Mouse (Mus musculus) embryonic facial prominence, embryonic 14.5 days (tissue): ENCODE data around the gene Fam110a. TPM values are rescaled to one million over a fixed set of nuclear protein-coding genes. Genes with fewer than 3 reads are reported as not detected.

Experiments
- ATAC-seq: fragments of 200-750 bp; cut with Nextera tagmentation; 2 replicates; pipeline ENCODE4 v1.8.0; 2017; ENCODE audit warnings: low read depth, moderate number of reproducible peaks, moderate TSS enrichment
- DNase-seq: peaks from one replicate; pipeline ENCODE4 v3.0.0-alpha.2; 2015; ENCODE audit warnings: low spot score
- H3K27ac ChIP-seq: fragments of 300-500 bp; sonication (generic); replicated peaks from 2 replicates; pipeline ENCODE4 v1.5.1; 2014; ENCODE audit warnings: low read depth, mild to moderate bottlenecking, low read length, moderate library complexity
- H3K27me3 ChIP-seq: fragments of 300-500 bp; sonication (generic); replicated peaks from 2 replicates; pipeline ENCODE4 v1.6.1; 2014; ENCODE audit warnings: low read length; ENCODE audit not compliant: control insufficient read depth, insufficient read depth
- H3K36me3 ChIP-seq: fragments of 300-500 bp; sonication (generic); 2 replicates; pipeline ENCODE4 v1.6.1; 2014; ENCODE audit warnings: low read length, mixed read lengths; ENCODE audit not compliant: control insufficient read depth, insufficient read depth
- H3K4me1 ChIP-seq: fragments of 300-500 bp; sonication (generic); 2 replicates; pipeline ENCODE4 v1.6.1; 2014; ENCODE audit warnings: antibody characterized with exemption, low read length; ENCODE audit not compliant: control insufficient read depth, insufficient read depth
- H3K4me2 ChIP-seq: fragments of 300-500 bp; sonication (generic); 2 replicates; pipeline ENCODE4 v1.6.1; 2014; ENCODE audit warnings: low read depth, mild to moderate bottlenecking, low read length, moderate library complexity, mixed read lengths
- H3K4me3 ChIP-seq: fragments of 300-500 bp; sonication (generic); 2 replicates; pipeline ENCODE4 v1.5.1; 2014; ENCODE audit warnings: low read depth, mild to moderate bottlenecking, low read length
- H3K9ac ChIP-seq: fragments of 300-500 bp; sonication (generic); 2 replicates; pipeline ENCODE4 v1.6.1; 2014; ENCODE audit warnings: low read depth, mild to moderate bottlenecking, low read length, moderate library complexity, mixed read lengths
- H3K9me3 ChIP-seq: fragments of 300-500 bp; sonication (generic); 2 replicates; pipeline ENCODE4 v1.6.1; 2016; ENCODE audit warnings: low read length; ENCODE audit not compliant: control insufficient read depth
- WGBS: fragments of 180-500 bp; shearing (Covaris S2); extraction: QIAGEN DNeasy Blood & Tissue Kit; methylation state at CpG from one replicate; pipeline ENCODE4 v1.1.7; 2014; 5-methylcytosine and 5-hydroxymethylcytosine counted together
- polyA plus RNA-seq: library from polyadenylated mRNA; unstranded; fragments of >200 nt; fragmentation: Nextera tagmentation; extraction: Ambion mirVana; gene quantifications from 2 replicates; pipeline ENCODE4 v1.2.1, GENCODE M21; 2014

The Fam110a gene
- polyA plus RNA-seq, 1 experiment from 2014 or later: 18.8 TPM

DNA sequence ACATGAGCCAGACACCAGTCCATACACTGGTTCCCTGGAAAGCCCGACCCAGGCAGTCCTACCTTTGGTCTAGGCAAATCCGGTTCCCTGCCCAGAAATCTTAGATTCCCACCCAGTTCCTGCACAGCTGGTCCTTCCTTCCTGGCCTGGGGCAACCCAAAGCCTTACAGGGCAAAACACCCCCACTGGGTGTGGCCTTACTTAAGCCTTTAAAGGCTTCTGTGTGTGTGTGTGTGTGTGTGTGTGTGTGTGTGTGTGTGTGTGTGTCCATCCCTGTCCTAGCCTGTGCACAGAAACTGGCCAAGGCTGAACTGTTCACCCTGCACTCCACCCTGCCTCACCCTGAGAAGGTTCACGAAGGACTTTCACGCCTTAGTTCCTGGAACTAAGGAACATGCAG, 32.2 kb upstream of the Fam110a start:
- no peaks in the 10 kb centered on the region for H3K9me3 ChIP-seq
- H3K4me3 ChIP-seq: no peak overlapping the region
- no peaks in the 10 kb centered on the region for H3K27me3 ChIP-seq
- DNase-seq (no peak), ATAC-seq (0 out of 2 replicates have a peak, but pooled peaks have one; percentile 39)
- no peaks in the 10 kb centered on the region for H3K36me3 ChIP-seq
- WGBS: 70% methylated on average over 4 of the region's 4 CpGs
- H3K4me1 ChIP-seq: no peaks in the 10 kb centered on the region
- no peak overlapping the region for H3K4me2 ChIP-seq
- no peak overlapping the region for H3K27ac ChIP-seq
- H3K9ac ChIP-seq: no peak overlapping the region

DNA sequence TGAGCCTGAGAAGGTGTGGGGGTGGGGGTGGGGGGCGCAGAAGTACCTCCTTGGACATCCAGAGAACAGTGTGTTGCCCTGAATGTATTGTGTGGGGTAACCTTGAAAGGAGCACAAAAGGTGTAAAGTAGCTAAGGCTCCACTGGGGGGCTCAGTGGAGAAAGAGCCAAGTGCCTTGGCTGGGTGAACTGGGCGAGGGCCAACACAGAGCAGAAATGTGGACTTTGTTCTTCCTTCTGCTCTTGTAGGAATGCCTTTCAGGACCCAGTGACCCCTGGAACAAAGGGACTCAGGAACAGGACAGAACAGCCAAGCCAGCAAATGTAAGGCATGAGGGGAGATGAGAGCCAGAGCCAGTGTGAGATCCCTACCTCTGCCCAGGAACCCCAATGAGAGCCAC, 31.7 kb upstream of the Fam110a start:
- ATAC-seq: no peak; the same call in 1 of the 2 replicates
- no peak for DNase-seq

DNA sequence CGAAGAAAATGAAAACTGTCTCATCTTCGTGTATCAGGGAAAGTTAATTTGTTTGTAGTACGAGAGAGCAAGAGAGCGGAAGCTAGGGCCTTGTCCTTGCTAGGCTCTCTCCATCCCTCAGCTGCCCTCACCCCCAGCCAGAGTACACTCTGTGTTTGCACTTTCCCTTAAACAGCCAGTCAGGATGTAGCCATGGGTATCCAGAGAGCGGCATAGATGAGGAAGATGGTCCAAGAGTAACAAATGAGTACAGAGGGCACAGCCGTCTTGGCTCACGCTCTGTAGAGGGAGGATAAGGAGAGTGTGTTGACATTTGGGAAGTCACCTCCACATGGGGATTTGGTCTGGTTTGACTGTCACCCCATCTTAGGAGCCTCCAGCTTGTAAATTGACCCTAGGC, 30.6 kb upstream of the Fam110a start:
- H3K9ac ChIP-seq: no peak overlapping the region
- no peak overlapping the region for H3K27ac ChIP-seq
- no peaks in the 10 kb centered on the region for H3K27me3 ChIP-seq
- DNase-seq (no peak), ATAC-seq (no peak)
- H3K4me3 ChIP-seq: no peak overlapping the region
- H3K9me3 ChIP-seq: no peaks in the 10 kb centered on the region
- no peaks in the 10 kb centered on the region for H3K36me3 ChIP-seq
- no peak overlapping the region for H3K4me2 ChIP-seq
- no peaks in the 10 kb centered on the region for H3K4me1 ChIP-seq
- 84% methylated on average over 7 of the region's 7 CpGs for WGBS

More for the DNA sequence above, 31.7 kb upstream of the Fam110a start:
- H3K4me3 ChIP-seq: no peak overlapping the region
- no peaks in the 10 kb centered on the region for H3K9me3 ChIP-seq
- no peak overlapping the region for H3K4me2 ChIP-seq
- H3K27me3 ChIP-seq: no peaks in the 10 kb centered on the region
- WGBS: 51% methylated on average over 2 of the region's 2 CpGs
- H3K9ac ChIP-seq: no peak overlapping the region
- H3K27ac ChIP-seq: no peak overlapping the region
- H3K4me1 ChIP-seq: no peaks in the 10 kb centered on the region
- H3K36me3 ChIP-seq: no peaks in the 10 kb centered on the region

DNA sequence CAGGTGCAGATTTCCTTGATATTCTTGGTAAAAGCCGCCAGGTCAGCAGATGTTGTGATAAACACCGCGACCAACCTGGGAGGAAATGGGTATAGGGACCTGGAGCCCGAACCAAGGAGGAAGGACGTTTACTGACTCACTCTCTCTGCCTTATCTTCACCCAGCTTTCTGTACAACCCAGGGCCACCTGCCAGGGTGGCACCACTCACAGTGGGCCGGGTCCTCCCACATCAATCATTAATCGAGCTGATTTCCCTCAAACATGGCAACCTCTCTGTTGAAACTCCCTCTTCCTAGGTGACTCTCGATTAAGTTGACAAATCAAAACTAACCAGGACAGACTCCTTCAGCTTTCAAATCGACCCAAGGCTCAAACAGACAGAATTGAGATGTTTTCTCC, 30.2 kb upstream of the Fam110a start:
- no peak overlapping the region for H3K4me2 ChIP-seq
- H3K9ac ChIP-seq: no peak overlapping the region
- no peak for DNase-seq
- no peaks in the 10 kb centered on the region for H3K9me3 ChIP-seq
- no peak overlapping the region for H3K27ac ChIP-seq
- H3K27me3 ChIP-seq: no peaks in the 10 kb centered on the region
- WGBS: 80% methylated on average over 9 of the region's 9 CpGs
- H3K4me1 ChIP-seq: no peaks in the 10 kb centered on the region
- H3K4me3 ChIP-seq: no peak overlapping the region
- H3K36me3 ChIP-seq: no peaks in the 10 kb centered on the region
- no peak for ATAC-seq

DNA sequence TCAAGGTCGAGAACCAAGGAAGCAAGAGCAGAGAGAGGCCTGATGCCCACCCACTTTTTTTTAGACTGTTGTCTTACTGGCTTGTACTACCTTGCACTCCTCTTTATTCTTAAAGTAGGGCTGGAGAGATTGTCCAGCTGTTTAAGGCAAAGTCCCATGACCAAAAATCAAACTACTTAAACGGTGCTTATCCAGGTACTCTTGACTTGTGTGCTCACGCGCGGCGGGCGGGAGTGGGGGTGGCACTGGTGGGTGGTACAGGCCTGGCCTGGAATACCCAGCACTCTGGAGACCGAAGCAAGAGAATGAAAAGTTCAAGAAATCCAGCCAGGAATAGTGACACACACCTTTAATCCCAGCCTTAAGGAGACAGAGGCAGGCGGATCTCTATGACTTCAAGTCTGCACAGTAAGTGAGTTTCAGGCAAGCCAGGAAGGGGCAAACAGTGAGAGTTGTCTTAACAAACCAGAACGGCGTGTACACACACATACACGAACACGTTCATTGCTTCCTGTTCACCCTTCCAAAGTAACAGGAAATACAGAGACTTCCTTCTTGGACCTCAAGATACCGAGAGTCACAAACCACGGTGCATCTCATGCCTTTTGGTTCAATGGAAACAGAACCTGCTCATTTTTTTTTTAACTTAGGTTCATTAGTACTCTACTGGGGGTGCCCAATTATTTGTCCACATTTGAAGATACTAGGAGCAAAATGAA, 29.2 kb upstream of the Fam110a start:
- WGBS: 83% methylated on average over 15 of the region's 15 CpGs
- Histone ChIP-seq H3K4me1 (no peaks in the 10 kb centered on the region), H3K9ac (no peak overlapping the region), H3K4me3 (no peak overlapping the region), H3K27me3 (no peaks in the 10 kb centered on the region), H3K9me3 (no peaks in the 10 kb centered on the region), H3K4me2 (no peak overlapping the region), H3K27ac (no peak overlapping the region), H3K36me3 (no peaks in the 10 kb centered on the region)
- ATAC-seq: no peak
- no peak for DNase-seq

DNA sequence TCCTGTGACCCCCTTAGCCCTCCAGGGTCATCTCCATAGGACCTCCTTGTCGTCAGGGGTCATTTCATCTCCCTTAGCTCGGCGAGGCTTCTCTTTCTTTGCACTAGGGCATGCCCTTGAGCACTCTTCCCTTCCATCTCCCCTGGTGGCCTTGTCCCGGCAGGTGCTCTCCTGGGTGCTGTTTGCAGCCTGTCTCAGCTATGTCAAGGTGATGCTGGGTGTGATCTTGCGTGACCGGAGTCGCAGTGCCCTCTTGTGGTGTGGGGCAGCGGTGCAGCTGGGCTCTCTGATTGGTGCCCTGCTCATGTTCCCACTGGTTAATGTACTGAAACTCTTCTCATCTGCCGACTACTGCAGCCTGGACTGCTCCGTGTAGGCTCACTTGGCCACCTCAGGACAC, 27.8 kb upstream of the Fam110a start:
- DNase-seq (no peak), ATAC-seq (no peak)
- 49% methylated on average over 10 of the region's 10 CpGs for WGBS
- Histone ChIP-seq H3K9ac (no peak overlapping the region), H3K4me1 (no peaks in the 10 kb centered on the region), H3K27ac (no peak overlapping the region), H3K4me3 (no peak overlapping the region), H3K36me3 (no peaks in the 10 kb centered on the region), H3K27me3 (no peaks in the 10 kb centered on the region), H3K4me2 (no peak overlapping the region), H3K9me3 (no peaks in the 10 kb centered on the region)

DNA sequence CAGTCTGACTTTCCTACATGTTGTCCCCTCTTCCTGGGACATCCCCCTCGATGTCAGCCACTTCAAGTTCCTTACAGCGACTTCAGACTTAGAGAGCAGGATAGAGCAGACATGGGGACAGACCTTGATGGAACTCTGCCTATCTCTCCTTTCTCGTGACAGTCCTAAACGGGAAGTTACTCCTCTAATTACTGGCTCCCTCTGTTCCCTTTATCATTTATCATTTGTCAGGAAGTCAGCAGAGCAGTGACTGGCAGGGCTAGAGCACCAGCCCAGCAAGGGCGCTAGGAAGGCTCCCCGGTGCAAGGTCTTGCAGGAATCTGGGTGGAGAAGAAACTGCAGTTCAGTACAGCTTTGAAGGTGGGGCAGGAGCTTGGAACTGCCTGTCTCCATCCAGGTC, 22.5 kb upstream of the Fam110a start:
- Histone ChIP-seq H3K27me3 (peaks cover 16% of the 10 kb centered on the region), H3K4me3 (no peak overlapping the region), H3K4me1 (no peaks in the 10 kb centered on the region), H3K9ac (no peak overlapping the region), H3K36me3 (no peaks in the 10 kb centered on the region), H3K27ac (no peak overlapping the region), H3K4me2 (no peak overlapping the region), H3K9me3 (no peaks in the 10 kb centered on the region)
- DNase-seq: no peak
- 70% methylated on average over 6 of the region's 6 CpGs for WGBS
- no peak for ATAC-seq

DNA sequence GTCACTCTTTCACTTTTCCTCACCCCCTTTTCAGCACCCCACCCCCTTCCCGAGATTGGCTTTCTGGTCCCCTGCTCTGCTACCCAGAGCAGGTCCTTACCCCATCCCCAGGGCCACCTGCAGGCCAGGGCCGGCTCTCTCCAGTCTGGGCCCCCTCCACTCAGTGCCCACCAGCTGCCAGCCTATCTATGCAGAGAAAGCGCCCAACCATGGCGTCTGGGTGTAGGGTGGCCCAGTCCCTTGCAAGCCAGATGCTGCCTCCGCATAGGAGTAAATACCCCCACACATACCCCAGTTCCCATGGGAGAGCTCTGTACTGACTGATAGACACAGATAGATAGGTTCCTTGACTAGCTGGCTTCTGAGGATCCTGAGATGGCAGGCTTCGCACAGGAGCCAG, 20.7 kb upstream of the Fam110a start:
- H3K9me3 ChIP-seq: no peaks in the 10 kb centered on the region
- H3K27ac ChIP-seq: no peak overlapping the region
- H3K4me1 ChIP-seq: peaks cover 5% of the 10 kb centered on the region; the same call in 1 of the 2 replicates
- no peak overlapping the region for H3K9ac ChIP-seq
- no peak for ATAC-seq
- H3K36me3 ChIP-seq: no peaks in the 10 kb centered on the region
- peaks cover 31% of the 10 kb centered on the region for H3K27me3 ChIP-seq
- H3K4me3 ChIP-seq: no peak overlapping the region
- no peak for DNase-seq
- 52% methylated on average over 6 of the region's 6 CpGs for WGBS
- no peak overlapping the region for H3K4me2 ChIP-seq

DNA sequence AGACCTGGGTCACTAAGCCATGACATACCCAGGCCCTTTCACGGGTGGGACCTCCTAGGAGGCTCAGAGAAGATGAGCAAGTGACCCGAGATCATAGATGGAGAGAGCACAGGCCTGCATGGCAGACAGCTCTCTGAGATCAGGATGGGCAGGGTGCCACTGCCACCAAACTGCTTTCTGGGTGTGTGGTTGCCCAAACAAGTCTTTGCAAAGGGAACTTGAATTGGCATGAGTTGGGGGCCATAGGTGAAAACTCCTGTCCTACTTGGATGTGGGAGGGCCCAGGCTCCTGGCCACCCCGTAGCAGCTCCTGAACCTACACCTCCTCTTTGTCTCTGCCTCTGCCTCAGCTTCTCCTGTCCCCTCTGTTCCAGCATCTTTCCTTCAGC, 20.3 kb upstream of the Fam110a start:
- H3K4me2 ChIP-seq: no peak overlapping the region
- H3K9ac ChIP-seq: no peak overlapping the region
- no peak overlapping the region for H3K27ac ChIP-seq
- no peaks in the 10 kb centered on the region for H3K36me3 ChIP-seq
- peaks cover 33% of the 10 kb centered on the region for H3K27me3 ChIP-seq
- no peaks in the 10 kb centered on the region for H3K9me3 ChIP-seq
- 40% methylated on average over 3 of the region's 3 CpGs for WGBS
- ATAC-seq: no peak
- no peak for DNase-seq
- no peak overlapping the region for H3K4me3 ChIP-seq
- H3K4me1 ChIP-seq: peaks cover 5% of the 10 kb centered on the region; the same call in 1 of the 2 replicates
